Mouse (Mus musculus) liver, embryonic 15.5 days (tissue): Measurements from ENCODE around the gene Ppil2. TPM values are rescaled to one million over a fixed set of nuclear protein-coding genes. Genes with fewer than 3 reads are reported as not detected.

ENCODE experiments used
- microRNA counts: library from miRNA; unstranded; fragments of <30 nt; microRNA quantifications from one replicate; lab custom pipeline; 2016
- microRNA-seq: library from miRNA; unstranded; fragments of <30 nt; microRNA quantifications from one replicate; pipeline ENCODE4, GENCODE M21; 2016
- polyA plus RNA-seq: library from polyadenylated mRNA; unstranded; fragments of >200 nt; fragmentation: Nextera tagmentation; extraction: Ambion mirVana; gene quantifications from 2 replicates; pipeline ENCODE4 v1.2.1, GENCODE M21; 2015

Ppil2 gene
- polyA plus RNA-seq, 1 experiment from 2014 or later, result 57.2 TPM

MicroRNAs within 50 kb of the gene (microRNA counts, 519-probe panel; counts per million panel counts)
- microRNA mmu-miR-130b (lab: Ali Mortazavi, UCI) (3,836 counts per million, percentile 78 among the panel's probes with 10 or more counts), microRNA mmu-miR-301b (lab: Ali Mortazavi, UCI) (2,123 counts per million, percentile 29 among the panel's probes with 10 or more counts)

Small RNA genes within 50 kb of the gene (microRNA-seq; reads per million reads assigned to microRNA genes)
- gene Mir130b (5,215 reads per million, percentile 89 among the genes with 10 or more reads in this experiment), gene Mir301b (47.4 reads per million, percentile 46 among the genes with 10 or more reads in this experiment)

Other genes starting within 250 kb of the Ppil2 start
- 10.3 and 13.9 TPM in 2 replicates for gene Igll1, start 247.3 kb downstream of the Ppil2 start, polyA plus RNA-seq
- 20.3 and 24.5 TPM in 2 replicates for gene Top3b, start 240.5 kb downstream of the Ppil2 start, polyA plus RNA-seq
- 6.4 and 8.6 TPM in 2 replicates for gene Vpreb1, start 240.4 kb downstream of the Ppil2 start, polyA plus RNA-seq
- gene Ppm1f, start 214.8 kb downstream of the Ppil2 start, polyA plus RNA-seq, result 6.9 and 7.3 TPM in 2 replicates
- 80.3 and 82.0 TPM in 2 replicates for gene Mapk1, start 127.9 kb downstream of the Ppil2 start, polyA plus RNA-seq
- 1.0 and 1.2 TPM in 2 replicates for gene Ypel1, start 41.6 kb downstream of the Ppil2 start, polyA plus RNA-seq
- gene 2610318N02Rik, start 13.9 kb upstream of the Ppil2 start, polyA plus RNA-seq, result 16.2 and 17.5 TPM in 2 replicates
- gene Sdf2l1, start 21.1 kb upstream of the Ppil2 start, polyA plus RNA-seq, result 54.4 TPM in 2 replicates
- gene Ydjc, start 33.4 kb upstream of the Ppil2 start, polyA plus RNA-seq, result 6.9 TPM in 2 replicates
- gene Ccdc116, start 36.0 kb upstream of the Ppil2 start, polyA plus RNA-seq, result 0.26 and 0.47 TPM in 2 replicates
- 169 and 186 TPM in 2 replicates for gene Ube2l3, start 91.4 kb upstream of the Ppil2 start, polyA plus RNA-seq
- 0.06 and 0.09 TPM in 2 replicates for gene Rimbp3, start 97.3 kb upstream of the Ppil2 start, polyA plus RNA-seq
- gene Hic2, start 122.3 kb upstream of the Ppil2 start, polyA plus RNA-seq, result 2.6 and 3.6 TPM in 2 replicates
- 3.9 and 4.4 TPM in 2 replicates for gene Tmem191c, start 164.8 kb upstream of the Ppil2 start, polyA plus RNA-seq
- gene Serpind1, start 220.1 kb upstream of the Ppil2 start, polyA plus RNA-seq, result 194 and 213 TPM in 2 replicates